Mouse (Mus musculus) macrophage (primary cell): Measurements from ENCODE around the gene Zfand5. TPM values are rescaled to one million over a fixed set of nuclear protein-coding genes. Genes with fewer than 3 reads are reported as not detected.
"Not testable (repeated sequence)": the region's sequence is repeated elsewhere in the genome, so short reads cannot be mapped to it uniquely, and the experiment has no call there.

Experiments
- H3K27ac ChIP-seq: fragments of 350-480 bp; formaldehyde crosslinking; 2 replicates; pipeline ENCODE4 v1.9.0; 2021
- H3K36me3 ChIP-seq: fragments of 350-480 bp; formaldehyde crosslinking; 2 replicates; pipeline ENCODE4 v1.9.0; 2021; ENCODE audit errors: inconsistent target
- H3K4me3 ChIP-seq: fragments of 350-480 bp; formaldehyde crosslinking; 2 replicates; pipeline ENCODE4 v1.9.0; 2021; ENCODE audit errors: inconsistent target
- H3K79me2 ChIP-seq: fragments of 350-480 bp; formaldehyde crosslinking; 2 replicates; pipeline ENCODE4 v1.9.0; 2021; ENCODE audit errors: inconsistent target
- WGBS: methylation state at CpG from one replicate; pipeline ENCODE4 v1.1.7; 2026; ENCODE audit warnings: inconsistent platforms; ENCODE audit not compliant: missing documents; 5-methylcytosine and 5-hydroxymethylcytosine counted together
- polyA plus RNA-seq: library from polyadenylated mRNA; stranded (reverse); fragments of 250-400 nt; gene quantifications from 3 replicates; pipeline ENCODE4 v1.2.4, GENCODE M21; 2018; ENCODE audit warnings: inconsistent platforms

The Zfand5 gene
- polyA plus RNA-seq, 1 experiment from 2014 or later: 110 TPM

DNA sequence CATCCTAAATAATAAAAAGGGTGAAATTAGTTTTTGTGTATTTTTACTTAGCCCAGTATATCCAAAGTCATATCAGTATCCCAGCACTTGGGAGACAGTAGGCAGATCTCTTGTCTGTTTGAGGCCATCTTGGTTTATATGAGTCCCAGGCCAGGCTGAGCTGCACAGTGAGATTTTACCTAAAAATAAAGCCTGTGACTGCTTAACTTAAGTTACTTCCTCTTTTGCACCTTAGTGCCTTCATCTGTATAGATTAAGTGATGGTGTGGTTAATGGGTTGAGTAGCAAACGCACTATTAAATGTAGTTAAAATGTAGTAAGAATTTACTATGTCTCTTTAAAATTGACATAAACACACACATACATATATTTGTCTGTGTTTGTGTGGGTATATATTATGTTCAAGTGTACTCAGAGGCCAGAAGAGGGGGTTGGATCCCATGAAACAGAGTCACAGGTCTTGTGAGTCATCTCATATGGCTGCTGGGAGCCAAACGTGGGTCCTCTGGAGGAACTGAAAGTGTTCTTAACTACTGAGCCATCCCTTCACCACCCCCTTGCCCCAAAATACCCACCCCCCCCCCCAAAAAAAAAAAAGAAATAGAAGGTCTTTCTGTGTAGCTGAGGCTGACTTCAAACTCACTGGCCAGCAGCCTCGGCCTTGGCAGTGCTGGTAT, 14.5 kb downstream of the Zfand5 start:
- Histone ChIP-seq H3K27ac (no peak overlapping the region), H3K36me3 (no peaks in the 10 kb centered on the region), H3K79me2 (peaks cover 14% of the 10 kb centered on the region; the same call in 1 of the 2 replicates), H3K4me3 (no peak overlapping the region)
- WGBS: 56% methylated on average over 2 of the region's 3 CpGs

DNA sequence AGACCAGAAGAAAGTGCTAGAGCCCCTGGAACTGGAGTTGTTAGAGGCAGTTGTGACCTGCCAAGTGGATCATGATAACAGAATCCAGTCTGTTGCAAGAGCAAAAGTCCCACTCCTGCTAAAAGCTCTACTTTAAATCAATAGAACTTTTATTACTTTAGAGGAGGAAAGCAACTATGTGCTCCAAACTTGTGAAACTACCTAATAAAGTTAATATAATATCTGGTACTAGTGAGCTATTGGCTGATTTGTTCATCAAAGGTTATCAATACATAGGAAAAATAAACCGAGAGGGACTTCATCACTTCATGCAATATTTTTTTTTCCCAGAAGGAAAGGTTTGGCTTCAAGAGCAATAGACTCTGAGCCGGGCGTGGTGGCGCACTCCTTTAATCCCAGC, 25.3 kb downstream of the Zfand5 start:
- WGBS: 97% methylated on average over 4 of the region's 4 CpGs
- H3K79me2 ChIP-seq: no peaks in the 10 kb centered on the region
- no peak overlapping the region for H3K27ac ChIP-seq
- H3K4me3 ChIP-seq: no peak overlapping the region
- H3K36me3 ChIP-seq: no peaks in the 10 kb centered on the region

DNA sequence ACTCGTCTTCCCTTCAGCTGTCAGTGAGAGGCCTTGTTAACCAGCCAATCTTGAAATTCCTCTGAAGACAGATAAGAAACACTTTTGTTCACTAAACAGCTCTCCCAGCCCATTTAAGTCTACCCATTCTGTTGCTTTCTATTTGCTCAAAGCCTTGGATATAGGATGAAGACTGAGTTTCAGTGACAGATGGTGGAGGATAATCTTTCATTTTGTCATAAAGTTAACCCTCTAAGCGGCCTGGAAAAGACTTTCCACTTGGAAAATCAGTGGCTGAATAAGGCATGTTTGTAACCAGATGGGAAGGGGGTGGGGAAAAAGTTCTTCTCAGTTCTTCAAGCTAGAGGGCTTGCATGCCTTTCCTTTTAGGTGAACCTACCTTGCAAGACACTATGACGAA, 29.7 kb downstream of the Zfand5 start:
- Histone ChIP-seq H3K4me3 (no peak overlapping the region), H3K36me3 (no peaks in the 10 kb centered on the region), H3K79me2 (no peaks in the 10 kb centered on the region), H3K27ac (no peak overlapping the region)
- 89% methylated on average over 3 of the region's 3 CpGs for WGBS

DNA sequence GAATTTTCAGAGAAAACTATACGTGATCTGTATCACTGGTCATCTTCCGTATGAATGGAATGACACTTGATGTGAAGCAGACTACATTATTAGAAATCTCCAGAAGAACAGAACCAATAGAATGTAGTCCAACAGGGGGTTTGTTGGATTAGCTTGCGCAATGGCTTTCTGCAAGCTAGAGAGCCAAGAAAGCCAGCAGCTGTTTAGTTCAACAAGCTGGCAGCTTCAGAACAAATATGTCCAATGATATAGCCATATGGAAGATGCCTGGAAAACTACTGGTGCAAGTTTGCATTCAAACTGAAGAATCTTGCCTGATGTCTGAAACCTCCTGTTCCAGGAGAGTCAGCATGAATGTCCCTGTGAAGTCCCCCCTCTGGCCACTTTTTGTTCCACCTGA, 35.7 kb downstream of the Zfand5 start:
- WGBS: 100% methylated on average over 3 of the region's 3 CpGs
- Histone ChIP-seq H3K4me3 (no peak overlapping the region), H3K27ac (no peak overlapping the region), H3K79me2 (no peaks in the 10 kb centered on the region), H3K36me3 (no peaks in the 10 kb centered on the region)

DNA sequence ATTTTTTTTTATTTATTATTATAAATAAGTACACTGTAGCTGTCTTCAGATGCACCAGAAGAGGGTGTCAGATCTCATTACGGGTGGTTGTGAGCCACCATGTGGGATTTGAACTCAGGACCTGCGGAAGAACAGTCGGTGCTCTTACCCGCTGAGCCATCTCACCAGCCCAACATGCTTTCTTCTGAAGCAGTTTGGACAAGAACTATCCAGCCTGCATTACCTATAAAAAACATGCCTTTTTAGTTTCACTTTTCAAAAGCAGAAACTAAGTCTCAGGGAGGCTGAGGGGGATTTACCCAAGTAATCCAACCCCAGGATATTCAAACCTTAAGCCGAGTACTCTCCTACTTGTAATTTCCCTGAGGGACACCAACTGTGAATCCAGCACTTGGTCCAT, 38.3 kb downstream of the Zfand5 start:
- H3K36me3 ChIP-seq, H3K27ac ChIP-seq, H3K4me3 ChIP-seq, H3K79me2 ChIP-seq: not testable (repeated sequence)
- WGBS: 73% methylated on average over 5 of the region's 5 CpGs

DNA sequence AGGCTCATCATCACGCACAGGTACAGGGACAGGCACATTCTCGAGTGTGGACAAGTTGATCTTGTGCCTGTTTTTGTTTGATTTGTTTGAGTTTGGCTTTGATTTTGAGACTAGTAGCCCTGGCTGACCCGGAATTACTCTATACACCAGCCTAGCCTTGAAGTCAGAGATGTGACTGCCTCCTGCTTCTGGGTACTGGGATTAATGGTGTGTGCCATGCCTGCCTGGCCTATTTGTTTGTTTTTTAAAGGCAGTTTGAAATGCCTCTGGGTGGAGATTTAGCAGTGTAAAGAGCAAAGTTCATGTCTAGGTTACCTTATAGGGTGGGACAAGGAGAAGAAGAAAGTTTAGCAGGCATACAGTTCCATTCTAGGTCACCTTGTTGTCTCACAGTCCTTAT, 43.6 kb downstream of the Zfand5 start:
- Histone ChIP-seq H3K27ac (no peak overlapping the region), H3K4me3 (no peak overlapping the region), H3K79me2 (no peaks in the 10 kb centered on the region), H3K36me3 (no peaks in the 10 kb centered on the region)
- 91% methylated on average over 3 of the region's 3 CpGs for WGBS

DNA sequence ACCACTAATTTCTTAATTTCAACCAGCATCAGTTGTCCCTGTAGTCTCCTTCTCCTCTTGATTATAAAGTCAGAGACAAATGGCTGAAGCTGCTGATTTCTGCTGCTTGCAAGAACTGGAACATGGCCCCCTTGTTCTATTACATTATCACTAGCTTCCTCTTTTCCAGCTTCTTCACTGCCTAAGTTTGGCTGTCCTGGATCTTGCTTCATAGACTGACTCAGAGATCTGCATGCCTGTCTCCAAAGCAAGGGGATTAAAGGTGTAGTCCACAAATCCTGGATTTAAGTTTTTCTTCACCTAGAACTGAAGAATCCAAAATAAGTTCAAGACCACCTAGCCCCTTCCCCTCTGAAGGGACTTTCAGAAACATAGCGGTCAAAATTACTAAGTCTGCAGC, 47.5 kb downstream of the Zfand5 start:
- Histone ChIP-seq H3K4me3 (no peak overlapping the region), H3K36me3 (no peaks in the 10 kb centered on the region), H3K79me2 (no peaks in the 10 kb centered on the region), H3K27ac (no peak overlapping the region)
- 100% methylated on average over 1 of the region's 1 CpGs for WGBS

DNA sequence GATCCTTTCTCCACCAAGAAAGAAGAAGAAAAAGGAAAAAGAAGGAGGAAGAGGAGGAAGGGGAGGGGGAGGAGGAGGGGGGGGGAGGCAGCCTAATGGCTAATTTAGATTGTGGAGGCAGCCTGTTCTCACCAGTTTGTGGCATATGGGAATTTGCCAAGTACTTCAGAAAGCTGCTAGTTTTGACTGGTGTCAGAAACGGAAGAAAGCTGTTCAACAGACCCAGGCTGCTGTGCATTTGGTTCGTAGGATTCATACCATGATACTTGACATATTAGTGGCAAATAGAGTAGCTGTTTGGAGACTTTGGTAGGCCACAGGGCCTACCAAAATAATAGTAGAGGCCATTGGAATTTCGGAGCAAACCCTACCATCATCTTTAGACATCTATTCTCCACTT, 53.3 kb downstream of the Zfand5 start:
- Histone ChIP-seq H3K36me3 (no peaks in the 10 kb centered on the region), H3K27ac (no peak overlapping the region), H3K4me3 (no peak overlapping the region), H3K79me2 (no peaks in the 10 kb centered on the region)
- 54% methylated on average over 3 of the region's 3 CpGs for WGBS

DNA sequence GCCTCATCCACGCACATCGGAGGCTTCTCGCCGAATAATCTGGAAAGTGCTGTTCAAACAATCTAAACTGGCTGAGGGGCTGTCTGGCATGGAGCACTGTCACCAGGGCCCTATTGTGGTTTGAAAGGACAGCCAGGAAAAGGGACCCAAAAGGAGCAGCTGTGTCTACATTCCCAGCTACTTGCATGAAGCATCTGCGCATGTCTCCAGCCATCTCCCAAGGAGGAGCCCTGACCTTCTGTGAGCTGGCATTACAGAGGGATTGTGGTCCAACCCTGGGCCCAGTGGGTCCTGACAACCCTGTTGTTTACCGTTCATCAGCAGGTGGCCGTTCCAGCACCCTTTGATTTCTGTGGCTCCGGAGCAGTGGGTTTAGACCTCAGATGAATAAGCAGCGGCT, 56.9 kb downstream of the Zfand5 start:
- H3K36me3 ChIP-seq: no peaks in the 10 kb centered on the region

DNA sequence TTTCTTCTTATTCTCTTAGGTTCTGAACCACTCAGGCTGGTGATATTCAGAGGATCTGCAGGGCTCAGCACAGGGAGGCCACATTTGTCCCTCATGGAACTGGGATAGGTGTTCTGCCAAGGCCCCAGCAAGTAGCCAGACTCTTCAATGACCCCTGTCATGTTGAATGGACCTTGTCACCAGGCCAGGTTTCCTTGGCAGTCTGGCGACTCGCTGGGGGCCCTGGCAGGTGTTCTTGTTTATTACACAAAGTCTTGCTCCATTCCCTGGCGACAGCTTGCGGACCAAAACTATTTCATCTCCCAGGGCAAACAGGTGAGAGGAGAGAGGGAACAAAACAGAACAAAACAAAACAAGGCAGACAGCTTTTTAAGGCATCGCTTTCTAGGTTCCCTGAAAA, 57.7 kb downstream of the Zfand5 start:
- H3K4me3 ChIP-seq: no peak overlapping the region
- 100% methylated on average over 5 of the region's 5 CpGs for WGBS
- H3K27ac ChIP-seq: no peak overlapping the region
- no peaks in the 10 kb centered on the region for H3K36me3 ChIP-seq
- H3K79me2 ChIP-seq: no peaks in the 10 kb centered on the region

More for the DNA sequence above, 56.9 kb downstream of the Zfand5 start:
- Histone ChIP-seq H3K79me2 (no peaks in the 10 kb centered on the region), H3K4me3 (no peak overlapping the region), H3K27ac (no peak overlapping the region)
- WGBS: 93% methylated on average over 9 of the region's 9 CpGs

DNA sequence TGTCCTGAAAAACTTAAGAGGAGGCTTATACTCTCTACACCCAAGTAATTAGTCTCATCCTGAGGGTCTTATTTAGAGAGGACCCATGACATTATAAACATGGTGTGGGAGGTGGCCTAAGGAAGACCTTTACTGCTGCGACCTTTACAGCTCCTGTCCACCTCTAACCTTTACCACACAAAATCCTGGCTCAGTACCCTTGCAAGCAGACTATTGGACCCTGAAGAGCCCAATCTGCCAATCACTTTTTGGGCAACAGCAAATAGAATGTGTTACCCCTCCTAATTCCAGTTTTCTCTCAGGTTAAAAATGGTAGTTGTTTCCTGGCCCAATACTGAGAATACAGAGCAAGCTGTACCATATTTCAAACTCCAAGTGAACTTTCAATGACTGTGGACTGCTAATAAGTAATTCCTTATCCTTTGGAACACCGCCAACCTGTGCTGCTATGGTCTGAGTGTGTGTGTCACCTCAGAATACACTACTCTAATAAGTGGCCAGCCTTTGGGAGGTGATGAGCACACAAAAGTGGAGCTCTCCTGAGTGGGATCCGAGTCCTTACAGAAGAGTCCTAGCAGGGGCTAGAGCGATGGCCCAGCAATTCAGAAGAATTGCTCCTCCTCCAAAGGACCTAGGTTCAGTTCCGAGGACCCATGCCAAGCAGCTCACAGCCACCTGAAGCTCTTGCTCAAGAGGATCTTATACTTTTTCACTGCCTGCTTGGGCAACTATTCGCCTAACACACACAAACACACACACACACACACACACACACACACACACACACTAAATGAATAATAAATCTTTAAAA, 58.4 kb downstream of the Zfand5 start:
- H3K79me2 ChIP-seq: no peaks in the 10 kb centered on the region
- H3K4me3 ChIP-seq: no peak overlapping the region
- WGBS: 95% methylated on average over 6 of the region's 6 CpGs
- no peaks in the 10 kb centered on the region for H3K36me3 ChIP-seq
- H3K27ac ChIP-seq: no peak overlapping the region

DNA sequence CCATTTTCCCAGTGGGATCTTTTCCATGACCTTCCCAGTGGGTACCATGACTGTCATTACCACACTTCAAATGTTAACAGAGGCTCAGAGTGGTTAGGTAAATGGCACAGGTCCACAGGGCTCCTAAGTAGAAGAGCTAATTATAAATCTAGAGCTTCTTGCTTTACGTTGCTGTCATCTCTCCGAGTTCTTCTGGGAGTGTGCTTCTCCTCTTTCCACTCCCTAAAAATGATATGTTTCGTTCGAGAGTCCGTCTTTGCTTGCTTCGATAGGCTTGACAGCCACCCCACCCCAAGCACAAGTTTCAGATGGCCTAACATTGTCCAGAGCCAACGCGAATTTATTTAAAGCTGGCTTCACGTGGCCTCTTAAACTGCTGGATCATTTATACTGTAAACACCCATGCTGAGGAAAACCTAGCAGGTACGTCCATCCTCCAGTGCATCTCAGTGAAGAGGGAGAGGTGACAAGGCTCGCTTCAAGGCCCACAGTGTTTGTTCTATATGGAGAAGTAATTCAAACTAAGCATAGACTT, 59.6 kb downstream of the Zfand5 start:
- WGBS: 93% methylated on average over 11 of the region's 11 CpGs
- H3K79me2 ChIP-seq: no peaks in the 10 kb centered on the region
- no peak overlapping the region for H3K27ac ChIP-seq
- H3K4me3 ChIP-seq: no peak overlapping the region
- no peaks in the 10 kb centered on the region for H3K36me3 ChIP-seq
